Mouse (Mus musculus): ENCODE measurements at regions not wholly inside any gene's neighbourhood (a gene's known extent, or its start where the extent isn't known, plus 50 kb on each side); places are given as distances from the start of the nearest gene placed in this dataset.
"Not testable (repeated sequence)": the region's sequence is repeated elsewhere in the genome, so short reads cannot be mapped to it uniquely, and the experiment has no call there.

DNA sequence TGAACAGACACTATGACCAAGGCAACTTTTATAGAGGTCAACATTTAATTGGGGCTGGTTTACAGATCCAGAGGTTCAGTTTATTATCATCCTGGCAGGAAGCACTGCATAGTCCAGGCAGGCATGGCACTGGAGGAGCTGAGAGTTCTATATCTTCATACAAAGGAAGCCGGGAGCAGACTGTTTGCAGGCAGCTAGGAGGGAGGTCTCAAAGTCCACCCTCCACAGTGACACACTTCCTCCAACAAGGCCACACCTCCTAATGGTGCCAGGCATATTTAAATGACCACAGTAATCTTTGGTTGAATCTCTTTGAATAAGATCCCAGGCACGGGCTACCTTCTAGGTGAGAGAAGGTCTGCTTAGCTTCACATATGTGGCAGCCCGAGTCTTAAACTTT is 245.5 kb upstream of the Tmpo start:
- Histone ChIP-seq H3K27ac (ENCODE audit: control insufficient read depth, insufficient read depth, low read length) (no peak overlapping the region), H3K27me3 (ENCODE audit: control insufficient read depth, insufficient read depth, low read length) (no peaks in the 10 kb centered on the region)
- WGBS = 88% methylated on average over 3 of the region's 3 CpGs

DNA sequence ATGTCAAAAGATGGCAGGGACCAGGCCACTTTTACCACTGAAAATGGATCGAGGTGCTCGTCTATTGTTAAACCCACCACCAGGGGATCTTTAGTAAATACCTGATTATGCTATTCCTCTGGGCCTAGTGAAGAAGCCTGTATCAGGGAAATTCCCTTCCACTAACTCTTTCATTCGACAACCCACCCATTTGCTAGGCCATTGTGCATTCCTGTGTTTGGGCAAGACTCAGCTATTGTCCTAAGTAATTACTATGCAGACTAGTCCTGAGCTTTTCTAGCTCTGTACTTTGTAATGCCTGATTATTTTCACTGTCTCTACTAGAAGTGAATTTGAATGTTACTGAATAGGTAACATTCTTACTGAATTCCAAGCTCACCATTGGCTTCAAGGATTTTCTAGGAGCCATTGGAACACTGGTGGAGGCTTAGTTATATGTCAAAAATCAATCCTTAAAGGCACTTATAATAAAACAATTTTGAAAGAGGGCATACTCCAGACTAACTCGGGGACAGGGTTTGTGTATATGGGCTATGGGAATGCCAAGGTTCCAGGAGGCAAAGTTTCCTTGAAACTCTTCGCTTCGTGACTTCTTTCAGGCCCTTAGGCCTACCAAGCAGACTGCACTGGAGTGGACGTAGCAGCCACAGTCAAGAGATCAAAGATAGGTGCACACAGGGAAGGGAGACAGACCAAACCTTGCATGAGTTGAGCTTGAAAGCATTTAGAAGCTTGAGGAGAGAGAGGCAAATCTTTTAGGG is 244.7 kb upstream of the Tmpo start:
- H3K4me3 ChIP-seq (ENCODE audit: control insufficient read depth, insufficient read depth, low read length); H3K27me3 ChIP-seq (ENCODE audit: control insufficient read depth, insufficient read depth, low read length); H3K36me3 ChIP-seq (ENCODE audit: control insufficient read depth, insufficient read depth, low read length); DNase-seq; H3K4me1 ChIP-seq (replicated peaks; ENCODE audit: control insufficient read depth, insufficient read depth, low read length); H3K27ac ChIP-seq (ENCODE audit: control insufficient read depth, insufficient read depth, low read length): not testable (repeated sequence)
- 88% methylated on average over 7 of the region's 7 CpGs for WGBS

More for the DNA sequence above, 245.5 kb upstream of the Tmpo start:
- Histone ChIP-seq H3K4me1 (replicated peaks; ENCODE audit: control insufficient read depth, insufficient read depth, low read length) (no peaks in the 10 kb centered on the region), H3K4me3 (ENCODE audit: control insufficient read depth, insufficient read depth, low read length) (no peak overlapping the region), H3K36me3 (ENCODE audit: control insufficient read depth, insufficient read depth, low read length) (no peaks in the 10 kb centered on the region)
- TF ChIP-seq CTCF (IDR thresholded peaks at IDR 0.05; ENCODE audit: borderline replicate concordance, control insufficient read depth, extremely low read depth, insufficient read depth, low read length, poor library complexity) (no peak), POLR2A (IDR thresholded peaks at IDR 0.05; ENCODE audit: control insufficient read depth, extremely low read depth, insufficient read depth, low read length, poor library complexity) (no peak)
- DNase-seq = no peak

DNA sequence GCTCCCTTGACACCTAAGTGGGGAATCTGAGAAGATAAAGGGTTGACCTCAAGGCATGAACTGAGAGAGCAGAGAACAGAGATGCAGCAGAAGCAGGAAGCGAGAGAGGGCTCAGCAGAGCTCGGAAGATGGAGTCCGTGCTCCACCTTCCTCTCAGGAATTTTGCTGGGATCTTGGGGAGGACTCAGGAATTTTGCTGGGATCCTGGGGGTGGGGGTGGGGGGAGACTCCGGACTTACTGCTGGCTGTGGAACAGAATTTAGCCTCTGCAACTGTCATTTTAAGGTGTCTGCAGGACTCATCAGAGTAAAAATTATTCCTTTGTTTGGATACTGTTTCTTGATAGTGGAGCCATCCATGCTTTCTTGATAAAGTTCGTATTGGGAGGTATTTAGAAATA is 243.7 kb upstream of the Tmpo start:
- Histone ChIP-seq H3K36me3 (ENCODE audit: control insufficient read depth, insufficient read depth, low read length) (no peaks in the 10 kb centered on the region), H3K27me3 (ENCODE audit: control insufficient read depth, insufficient read depth, low read length) (no peaks in the 10 kb centered on the region), H3K27ac (ENCODE audit: control insufficient read depth, insufficient read depth, low read length) (no peak overlapping the region), H3K4me1 (replicated peaks; ENCODE audit: control insufficient read depth, insufficient read depth, low read length) (no peaks in the 10 kb centered on the region), H3K4me3 (ENCODE audit: control insufficient read depth, insufficient read depth, low read length) (no peak overlapping the region)
- WGBS = 72% methylated on average over 5 of the region's 5 CpGs
- no peak for TF ChIP-seq CTCF (IDR thresholded peaks at IDR 0.05; ENCODE audit: borderline replicate concordance, control insufficient read depth, extremely low read depth, insufficient read depth, low read length, poor library complexity)
- TF ChIP-seq POLR2A (IDR thresholded peaks at IDR 0.05; ENCODE audit: control insufficient read depth, extremely low read depth, insufficient read depth, low read length, poor library complexity) = no peak
- DNase-seq = no peak

DNA sequence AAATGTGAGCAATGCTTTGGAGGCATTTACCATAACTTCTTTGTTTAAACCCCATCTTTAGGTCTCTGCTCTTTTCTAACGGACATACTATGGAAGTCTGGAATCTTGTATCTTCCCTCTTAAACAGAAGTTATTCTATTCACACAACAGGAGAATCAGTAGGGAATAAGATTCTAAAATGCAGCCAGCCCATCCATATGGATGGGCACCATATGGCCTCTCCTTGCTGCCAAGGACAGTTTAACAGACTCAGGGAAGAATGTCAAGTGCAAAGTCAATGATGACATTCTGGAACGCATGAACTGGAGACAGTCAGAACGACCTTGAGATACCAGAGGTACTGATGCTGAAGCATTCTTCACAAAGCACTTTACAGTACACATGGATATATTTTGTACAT is 206.1 kb upstream of the Tmpo start:
- Histone ChIP-seq H3K36me3 (ENCODE audit: control insufficient read depth, insufficient read depth, low read length) (no peaks in the 10 kb centered on the region), H3K27ac (ENCODE audit: control insufficient read depth, insufficient read depth, low read length) (no peak overlapping the region), H3K4me3 (ENCODE audit: control insufficient read depth, insufficient read depth, low read length) (no peak overlapping the region), H3K4me1 (replicated peaks; ENCODE audit: control insufficient read depth, insufficient read depth, low read length) (no peaks in the 10 kb centered on the region), H3K27me3 (ENCODE audit: control insufficient read depth, insufficient read depth, low read length) (no peaks in the 10 kb centered on the region)
- no peak for DNase-seq
- no peak for TF ChIP-seq CTCF (IDR thresholded peaks at IDR 0.05; ENCODE audit: borderline replicate concordance, control insufficient read depth, extremely low read depth, insufficient read depth, low read length, poor library complexity)
- TF ChIP-seq POLR2A (IDR thresholded peaks at IDR 0.05; ENCODE audit: control insufficient read depth, extremely low read depth, insufficient read depth, low read length, poor library complexity) = no peak
- WGBS = 73% methylated on average over 3 of the region's 3 CpGs

DNA sequence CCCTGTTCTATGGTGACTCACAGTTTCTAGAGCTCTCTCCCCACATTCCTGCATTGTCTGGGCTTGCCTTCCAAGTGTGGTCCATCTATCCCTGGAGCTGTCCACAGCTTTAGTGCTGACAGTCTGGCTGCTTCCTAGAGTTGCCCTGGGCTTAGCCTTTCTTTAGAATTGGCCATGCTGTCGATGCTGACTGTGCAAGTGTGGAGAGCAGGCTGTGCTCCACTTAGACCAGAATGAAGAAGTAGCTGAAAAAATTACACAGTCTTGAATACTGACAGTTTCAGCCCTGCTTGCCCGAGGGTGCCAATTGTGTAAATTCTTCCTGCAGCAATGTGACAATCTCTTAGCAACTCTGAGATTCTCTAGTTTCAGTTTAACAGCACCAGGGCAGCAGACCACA is 203.3 kb upstream of the Tmpo start:
- Histone ChIP-seq H3K36me3 (ENCODE audit: control insufficient read depth, insufficient read depth, low read length) (no peaks in the 10 kb centered on the region), H3K27me3 (ENCODE audit: control insufficient read depth, insufficient read depth, low read length) (no peaks in the 10 kb centered on the region), H3K4me1 (replicated peaks; ENCODE audit: control insufficient read depth, insufficient read depth, low read length) (no peaks in the 10 kb centered on the region), H3K27ac (ENCODE audit: control insufficient read depth, insufficient read depth, low read length) (no peak overlapping the region), H3K4me3 (ENCODE audit: control insufficient read depth, insufficient read depth, low read length) (no peak overlapping the region)
- WGBS = 55% methylated on average over 2 of the region's 2 CpGs
- no peak for DNase-seq
- TF ChIP-seq CTCF (IDR thresholded peaks at IDR 0.05; ENCODE audit: borderline replicate concordance, control insufficient read depth, extremely low read depth, insufficient read depth, low read length, poor library complexity) (no peak), POLR2A (IDR thresholded peaks at IDR 0.05; ENCODE audit: control insufficient read depth, extremely low read depth, insufficient read depth, low read length, poor library complexity) (no peak)

DNA sequence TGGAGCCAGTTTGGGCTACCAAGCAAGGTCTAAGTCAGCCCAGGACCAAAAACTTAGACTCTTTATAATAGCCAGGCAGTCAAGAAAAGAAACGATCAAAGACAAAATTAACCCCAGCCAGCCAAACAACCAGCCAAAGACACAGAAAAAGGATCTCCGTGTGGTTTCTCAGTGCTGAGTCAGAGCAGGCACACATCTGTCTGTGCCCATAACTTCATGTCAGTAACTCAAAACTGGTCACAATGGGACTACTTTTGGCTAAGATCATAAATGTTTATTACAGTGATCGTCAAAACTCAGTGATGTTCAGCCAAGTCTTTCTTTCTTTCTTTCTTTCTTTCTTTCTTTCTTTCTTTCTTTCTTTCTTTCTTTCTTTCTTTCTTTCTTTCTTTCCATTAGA is 195.6 kb upstream of the Tmpo start:
- Histone ChIP-seq H3K4me3 (ENCODE audit: control insufficient read depth, insufficient read depth, low read length) (no peak overlapping the region), H3K27ac (ENCODE audit: control insufficient read depth, insufficient read depth, low read length) (no peak overlapping the region), H3K4me1 (replicated peaks; ENCODE audit: control insufficient read depth, insufficient read depth, low read length) (no peaks in the 10 kb centered on the region), H3K36me3 (ENCODE audit: control insufficient read depth, insufficient read depth, low read length) (no peaks in the 10 kb centered on the region), H3K27me3 (ENCODE audit: control insufficient read depth, insufficient read depth, low read length) (no peaks in the 10 kb centered on the region)
- TF ChIP-seq CTCF (IDR thresholded peaks at IDR 0.05; ENCODE audit: borderline replicate concordance, control insufficient read depth, extremely low read depth, insufficient read depth, low read length, poor library complexity) = no peak
- no peak for TF ChIP-seq POLR2A (IDR thresholded peaks at IDR 0.05; ENCODE audit: control insufficient read depth, extremely low read depth, insufficient read depth, low read length, poor library complexity)
- 89% methylated on average over 3 of the region's 3 CpGs for WGBS
- DNase-seq = no peak

DNA sequence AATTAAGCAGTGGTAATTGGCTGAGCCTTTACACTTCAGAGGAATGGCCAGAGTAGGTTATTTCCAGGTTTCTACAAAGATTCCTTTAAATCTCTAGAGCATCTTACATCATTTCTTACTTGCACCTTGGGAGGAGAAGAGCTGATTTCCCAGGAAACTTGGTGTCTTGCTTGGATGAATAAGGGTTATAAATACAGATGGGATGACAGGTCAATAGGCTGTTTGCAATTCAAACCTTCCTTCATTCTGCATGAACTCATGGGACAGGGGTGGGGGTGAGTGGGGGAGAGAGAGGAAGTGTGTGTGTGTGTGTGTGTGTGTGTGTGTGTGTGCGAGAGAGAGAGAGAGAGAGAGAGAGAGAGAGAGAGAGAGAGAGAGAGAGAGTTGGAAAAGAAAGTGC is 186.4 kb upstream of the Tmpo start:
- no peak for DNase-seq
- TF ChIP-seq CTCF (IDR thresholded peaks at IDR 0.05; ENCODE audit: borderline replicate concordance, control insufficient read depth, extremely low read depth, insufficient read depth, low read length, poor library complexity) (no peak), POLR2A (IDR thresholded peaks at IDR 0.05; ENCODE audit: control insufficient read depth, extremely low read depth, insufficient read depth, low read length, poor library complexity) (no peak)
- H3K27ac ChIP-seq (ENCODE audit: control insufficient read depth, insufficient read depth, low read length) = no peak overlapping the region
- H3K4me1 ChIP-seq (replicated peaks; ENCODE audit: control insufficient read depth, insufficient read depth, low read length) = no peaks in the 10 kb centered on the region
- H3K36me3 ChIP-seq (ENCODE audit: control insufficient read depth, insufficient read depth, low read length) = no peaks in the 10 kb centered on the region
- no peak overlapping the region for H3K4me3 ChIP-seq (ENCODE audit: control insufficient read depth, insufficient read depth, low read length)
- 67% methylated on average over 1 of the region's 1 CpGs for WGBS
- no peaks in the 10 kb centered on the region for H3K27me3 ChIP-seq (ENCODE audit: control insufficient read depth, insufficient read depth, low read length)

Data from thymus, adult 2 months (tissue).